Mouse (Mus musculus) urinary bladder, postnatal 10 days (tissue): Measurements from ENCODE around the gene Gnai3.

Experiments
- DNase-seq: peaks from one replicate; pipeline ENCODE4 v3.0.0; 2022; ENCODE audit warnings: low spot score

Gnai3 gene

GRCm38 (mm10) chr3:108164091-108164490 is 18.1 kb upstream of the Gnai3 start:
- no peak for DNase-seq

DNA sequence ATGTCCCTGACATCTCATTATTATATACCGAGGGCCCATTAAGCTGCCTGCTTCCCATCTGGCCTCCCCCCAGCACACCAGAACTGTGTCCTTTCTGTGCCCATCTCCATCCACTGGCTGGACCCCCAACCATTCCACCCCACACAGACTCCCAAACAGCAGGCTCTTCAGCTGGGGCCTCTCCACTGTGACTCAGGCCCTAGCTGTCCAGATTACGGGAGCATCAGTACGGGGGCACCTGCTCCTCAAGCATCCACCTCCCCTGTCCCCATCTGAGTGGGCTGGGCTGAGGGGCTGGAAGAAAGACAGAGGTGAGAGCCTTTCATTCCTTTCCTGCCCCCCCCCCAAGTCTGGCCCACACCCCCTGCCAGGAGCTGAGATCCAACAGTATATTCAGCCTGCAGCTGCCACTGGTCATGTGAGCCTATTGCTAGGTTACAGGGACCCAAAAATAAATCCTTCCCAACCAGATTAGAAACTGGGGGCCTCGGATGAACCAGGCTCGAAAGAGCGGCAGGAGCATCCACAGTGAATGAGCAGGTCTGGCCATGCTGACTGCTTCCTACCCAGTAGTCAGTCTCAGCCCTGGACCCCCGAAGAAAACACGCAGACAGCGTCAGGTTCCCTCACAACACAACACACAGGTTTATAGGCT is 12.6 kb upstream of the Gnai3 start:
- DNase-seq = no peak

GRCm38 (mm10) chr3:108154656-108155055 is 8.7 kb upstream of the Gnai3 start, which contains the start of gene Gpr61:
Gene Gpr61, minus strand, starts transcription at chr3:108154882.
- no peak for DNase-seq

- no peak for DNase-seq
Observed at GRCm38 (mm10) chr3:108152290-108152689, 6.3 kb upstream of the Gnai3 start.

DNA sequence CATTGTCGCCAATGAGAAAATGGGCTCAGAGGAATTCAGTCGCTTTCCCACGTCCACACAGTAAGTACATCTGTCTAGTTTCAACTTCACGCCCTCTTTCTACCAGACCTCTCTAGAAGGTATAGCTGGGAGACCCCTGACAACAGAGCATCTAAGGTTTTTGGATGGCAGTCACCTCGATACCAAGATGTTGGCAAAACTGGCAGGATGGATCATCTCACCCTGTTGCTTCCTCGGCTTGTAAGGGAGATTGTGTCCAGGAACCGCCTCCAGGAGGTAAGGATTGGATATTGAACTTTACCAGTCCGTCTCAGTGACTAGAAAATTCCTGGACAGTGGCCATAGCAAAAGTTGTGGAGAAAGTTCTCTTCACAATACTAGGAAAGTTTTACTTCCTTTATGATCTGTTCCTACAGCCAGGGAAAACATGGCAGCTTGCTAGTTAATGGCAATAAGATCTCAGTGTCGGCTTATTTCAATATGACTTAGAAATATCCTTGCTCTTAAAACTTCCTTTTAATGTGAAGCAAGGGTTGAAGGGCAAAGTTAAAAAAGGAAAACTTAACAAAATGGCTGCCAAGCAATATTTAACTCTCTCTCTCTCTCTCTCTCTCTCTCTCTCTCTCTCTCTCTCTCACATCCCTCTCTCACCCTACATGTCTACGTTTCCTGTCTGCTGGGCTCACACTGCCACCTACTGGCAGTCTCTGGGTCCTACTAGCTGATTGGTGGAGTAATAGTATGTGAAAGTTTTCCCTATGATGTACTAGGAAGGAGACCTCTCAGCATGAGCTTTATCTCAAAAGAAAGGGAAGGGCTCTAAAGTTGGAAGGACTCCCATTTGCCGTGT is 1.7 kb upstream of the Gnai3 start:
- peak; percentile 57 for DNase-seq

DNA sequence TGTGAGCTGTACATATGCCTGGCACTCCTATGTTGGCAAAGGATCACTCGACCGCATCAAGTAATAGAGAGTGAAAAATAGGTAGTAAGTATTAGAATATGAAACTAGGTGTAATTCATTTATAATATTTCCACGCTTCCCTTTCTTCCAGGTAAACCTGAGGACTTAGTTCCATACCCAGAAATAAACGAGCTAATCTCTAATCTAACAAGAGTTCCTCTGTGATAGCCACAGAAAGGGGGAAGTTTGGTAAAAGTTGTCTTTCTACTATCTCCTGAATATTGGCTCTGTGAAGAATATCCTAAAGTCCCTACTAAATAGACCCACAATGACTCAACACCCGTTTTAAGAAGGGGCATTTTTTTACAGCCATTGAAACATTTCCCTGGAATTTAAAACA is 725 bp upstream of the Gnai3 start:
- no peak for DNase-seq

GRCm38 (mm10) chr3:108140786-108141185 is 5.2 kb downstream of the Gnai3 start:
- DNase-seq = no peak

GRCm38 (mm10) chr3:108139113-108139512 is 6.8 kb downstream of the Gnai3 start:
- DNase-seq = no peak

- no peak for DNase-seq
Observed at GRCm38 (mm10) chr3:108134701-108135100, 11.2 kb downstream of the Gnai3 start.

DNA sequence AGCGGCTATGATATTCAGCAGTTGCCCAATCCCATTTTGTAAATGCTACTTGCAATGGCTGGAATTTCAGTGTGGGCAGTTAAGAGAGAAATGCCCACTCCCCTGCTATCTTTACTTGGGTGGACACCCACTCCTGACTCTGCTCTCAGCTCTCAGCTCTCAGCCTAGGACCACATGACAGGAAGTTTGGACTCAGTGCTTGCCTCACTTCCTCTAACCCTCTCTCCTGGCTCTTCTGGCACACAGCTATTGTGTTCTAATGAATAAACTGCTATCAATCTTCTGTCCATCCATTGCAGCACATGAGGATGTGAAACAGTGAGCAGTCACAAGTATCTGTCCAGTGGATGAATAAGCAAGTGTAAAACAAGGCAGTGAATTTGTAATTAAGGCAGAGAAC is 13.5 kb downstream of the Gnai3 start:
- DNase-seq = no peak

DNA sequence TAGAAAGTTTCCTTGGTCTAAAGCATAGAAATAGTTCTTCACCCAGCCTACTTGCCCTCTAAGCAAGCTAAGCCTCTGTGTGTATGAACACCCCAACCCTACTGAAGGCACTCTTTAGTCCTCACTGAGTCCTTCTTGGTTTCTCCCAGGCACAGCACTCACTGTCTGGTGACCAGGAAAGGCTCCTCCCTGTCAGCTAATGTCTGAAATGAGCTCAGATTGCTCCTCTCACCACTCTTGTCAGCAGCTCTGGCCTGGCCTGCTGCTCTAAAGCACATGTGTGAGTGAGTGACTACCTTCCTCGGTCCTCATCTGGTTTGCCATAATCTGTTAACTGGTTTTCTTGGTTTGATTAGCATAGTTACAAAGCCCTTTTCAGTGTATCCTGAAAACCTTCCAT is 14.1 kb downstream of the Gnai3 start:
- no peak for DNase-seq

- no peak for DNase-seq
Observed at GRCm38 (mm10) chr3:108131216-108131615, 14.7 kb downstream of the Gnai3 start.

GRCm38 (mm10) chr3:108129804-108130203 is 16.1 kb downstream of the Gnai3 start:
- no peak for DNase-seq

- no peak for DNase-seq
Observed at GRCm38 (mm10) chr3:108129367-108129766, 16.6 kb downstream of the Gnai3 start.

DNA sequence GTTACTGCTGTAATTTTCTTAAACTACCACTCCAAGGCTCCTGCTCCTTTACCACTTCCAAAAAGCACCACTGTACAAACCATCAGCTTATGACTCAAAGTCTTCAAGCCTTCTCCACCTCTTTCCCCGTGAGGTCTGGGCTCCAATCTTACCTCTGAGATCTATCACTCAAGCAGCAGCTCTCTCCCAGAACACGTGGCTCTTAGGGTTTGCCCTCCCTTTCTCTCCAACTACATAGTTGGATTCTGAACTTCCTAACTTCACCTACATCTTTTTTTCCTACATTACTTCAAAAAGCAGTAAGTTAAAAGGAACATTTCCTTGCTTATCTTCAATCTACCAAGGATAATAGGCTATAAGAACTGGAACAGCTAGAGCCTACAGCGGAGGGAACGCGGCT is 17.4 kb downstream of the Gnai3 start:
- no peak for DNase-seq

DNA sequence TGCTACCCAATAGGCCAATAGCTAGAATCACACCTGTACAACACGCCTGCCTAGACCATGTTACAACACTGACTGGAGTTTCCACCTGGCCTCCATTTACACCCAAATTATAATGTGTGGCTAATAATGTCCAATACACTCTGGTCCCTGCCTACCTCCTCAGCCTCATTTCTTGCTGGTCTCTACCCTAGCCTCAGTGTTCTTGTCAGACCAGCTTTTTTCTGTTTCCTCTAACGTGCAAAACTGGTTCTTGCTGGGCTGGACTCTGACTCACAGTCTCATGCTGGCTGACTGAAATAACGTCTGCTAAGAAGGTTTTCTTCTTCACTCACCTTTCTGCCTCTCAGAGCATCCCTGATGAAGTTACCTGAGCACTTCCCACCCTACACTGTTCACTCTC is 19.6 kb downstream of the Gnai3 start:
- no peak for DNase-seq

DNA sequence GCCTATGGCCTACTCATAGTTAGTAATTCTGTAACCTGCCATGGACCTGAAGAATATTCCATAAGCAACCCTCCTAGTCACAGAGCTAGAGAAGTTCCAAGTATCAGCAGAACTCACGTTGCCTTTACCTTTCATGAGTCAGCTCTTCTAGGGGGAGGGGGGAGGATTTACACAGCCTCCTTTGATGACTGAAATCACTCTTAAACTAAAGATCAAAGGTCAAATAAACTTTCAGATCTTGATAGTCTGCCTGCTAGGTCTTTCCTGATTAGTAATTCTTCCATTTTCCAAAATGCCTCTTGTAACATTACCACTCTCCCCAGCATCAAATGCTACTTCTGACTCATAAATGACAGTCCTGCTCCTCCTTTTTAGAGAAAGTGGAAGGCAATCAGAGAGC is 21.8 kb downstream of the Gnai3 start:
- no peak for DNase-seq

DNA sequence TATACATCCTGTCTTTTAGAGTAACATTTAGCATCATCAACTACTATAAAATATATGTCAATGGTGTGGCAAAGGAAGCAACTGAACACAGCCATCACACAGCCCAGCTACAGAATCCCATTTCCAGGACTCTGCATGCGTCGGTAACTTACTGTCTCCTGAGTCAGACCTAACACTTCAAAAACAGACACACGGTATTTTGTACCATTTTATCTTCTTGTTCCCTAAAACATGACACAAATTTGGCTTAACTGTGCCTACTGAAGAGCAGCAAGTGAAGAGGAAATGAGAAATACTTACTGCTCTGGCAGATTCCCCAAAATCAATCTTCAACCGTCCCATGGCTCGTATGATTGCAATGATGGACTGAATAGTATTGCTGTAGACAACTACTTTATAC is 22.7 kb downstream of the Gnai3 start:
- DNase-seq = no peak

- no peak for DNase-seq
Observed at GRCm38 (mm10) chr3:108121101-108121500, 24.8 kb downstream of the Gnai3 start.

DNA sequence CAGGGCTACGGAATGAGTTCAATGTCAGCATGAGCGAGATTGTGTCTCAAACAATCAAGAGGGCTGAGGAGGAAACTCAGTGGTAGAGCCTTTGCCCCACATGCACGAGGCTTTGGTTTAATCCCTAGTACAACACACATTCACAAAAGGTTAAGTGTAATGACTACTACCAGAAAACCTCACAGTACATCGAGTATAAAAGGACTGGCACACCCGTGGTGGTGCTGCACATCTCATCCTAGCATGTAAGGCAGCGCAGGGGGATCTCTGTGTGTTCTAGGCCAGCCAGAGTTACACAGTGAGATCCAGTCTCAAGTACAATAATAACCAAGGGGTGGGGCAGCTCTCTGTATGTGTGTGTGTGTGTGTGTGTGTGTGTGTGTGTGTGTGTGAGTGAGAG is 28.5 kb downstream of the Gnai3 start:
- DNase-seq = no peak

DNA sequence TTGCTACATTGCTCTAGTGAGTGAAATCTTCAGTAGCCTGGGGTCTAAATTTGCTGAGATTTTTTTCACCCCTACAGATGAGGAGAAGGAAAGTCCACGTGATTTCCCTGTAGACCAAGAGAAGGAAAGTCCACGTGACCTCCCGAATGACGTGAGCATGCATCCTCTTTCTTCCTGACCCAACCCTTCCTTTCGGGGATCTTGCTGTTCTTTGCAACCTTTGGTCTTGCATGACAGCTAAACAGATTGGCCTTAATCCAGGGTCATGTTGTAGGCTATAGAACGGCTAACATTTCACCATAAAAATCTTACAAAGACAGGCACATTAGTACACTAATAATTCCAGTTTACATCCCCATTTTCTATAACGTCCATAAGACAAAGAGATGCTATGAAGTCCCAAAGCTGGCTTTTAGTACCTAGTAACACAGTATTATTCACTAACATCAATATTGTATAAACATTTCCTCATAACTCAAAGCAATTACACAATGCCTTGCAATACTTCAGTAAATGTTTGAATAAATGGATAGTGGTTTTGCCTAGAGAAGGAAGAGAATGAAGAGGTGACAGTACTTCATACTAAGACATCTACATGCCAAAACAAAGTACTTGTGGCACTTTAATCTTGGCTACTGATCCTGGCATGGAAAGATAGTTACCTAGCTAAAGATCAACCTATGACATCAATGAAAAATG is 32.2 kb downstream of the Gnai3 start:
- DNase-seq = no peak

DNA sequence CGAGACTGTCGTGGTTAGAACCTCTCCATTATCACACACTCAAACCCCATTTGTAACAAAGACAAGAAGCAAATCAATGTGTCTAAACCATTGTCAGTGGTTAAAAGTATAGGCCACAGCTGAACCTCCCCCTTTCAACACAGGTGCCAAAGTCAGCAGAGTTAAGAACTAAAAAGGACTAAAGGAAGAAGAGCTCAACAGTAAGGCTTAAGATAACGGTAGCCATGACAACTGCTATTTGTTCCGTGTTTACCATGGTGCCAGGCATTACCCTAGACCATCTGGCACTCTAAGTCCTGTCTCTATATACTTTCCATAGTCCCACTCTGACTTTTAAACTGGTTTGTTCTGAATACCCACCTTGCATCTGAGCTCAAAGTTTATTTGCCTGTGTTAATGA is 33.3 kb downstream of the Gnai3 start:
- DNase-seq = no peak

DNA sequence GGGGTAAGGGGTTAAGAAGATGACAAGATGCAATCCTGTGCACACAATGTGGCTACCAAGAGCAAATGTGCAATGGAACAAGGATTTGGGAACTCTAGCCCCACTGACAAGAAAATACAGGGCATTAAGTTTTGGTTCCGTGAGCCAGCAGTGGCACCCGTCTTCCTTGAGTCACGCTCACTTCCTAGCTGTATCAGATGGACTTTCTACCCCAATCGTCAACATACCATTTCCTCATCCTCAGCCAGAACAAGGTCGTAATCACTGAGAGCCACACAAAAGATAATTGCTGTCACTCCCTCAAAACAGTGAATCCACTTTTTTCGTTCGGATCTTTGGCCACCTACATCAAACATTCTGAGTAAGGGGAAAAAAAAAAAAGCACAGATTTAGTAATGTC is 33.7 kb downstream of the Gnai3 start:
- DNase-seq = no peak
